Mouse (Mus musculus): ENCODE measurements at regions not wholly inside any gene's neighbourhood (a gene's known extent, or its start where the extent isn't known, plus 50 kb on each side); places are given as distances from the start of the nearest gene placed in this dataset.

- POLR2A ChIA-PET, result interaction anchor here in 2 of 4 experiments (0.5 to 1.3 kb wide), 2 partner anchors 98 to 141 kb away, joined by 3 read pairs; no protein-coding TSS in a partner anchor
- CTCF ChIA-PET, result interaction anchor here in 1 of 4 experiments (0.6 kb wide), 1 partner anchor 249 kb away, joined by 4 read pairs; no protein-coding TSS in a partner anchor
These were observed 99.2 kb downstream of the Rassf10 start for GRCm38 (mm10) chr7:113052952-113053351.

GRCm38 (mm10) chr7:113056421-113056820 is 102.7 kb downstream of the Rassf10 start:
- ChIA-PET POLR2A (interaction anchor here in 1 of 4 experiments (0.7 to 1.8 kb wide), 2 partner anchors 9 to 11 kb away, joined by 3 to 7 read pairs; no protein-coding TSS in a partner anchor), CTCF (interaction anchor here in 1 of 4 experiments (0.7 kb wide), 1 partner anchor 9 kb away, joined by 12 read pairs; no protein-coding TSS in a partner anchor)

GRCm38 (mm10) chr7:113059211-113059966 is 105.6 kb downstream of the Rassf10 start:
- ChIA-PET CTCF (no interaction called here), POLR2A (interaction anchor here in 3 of 4 experiments (0.5 to 2.4 kb wide), 5 partner anchors 10 to 104 kb away, joined by 3 to 6 read pairs (median 4); no protein-coding TSS in a partner anchor)

GRCm38 (mm10) chr7:113059967-113060284 is 106.2 kb downstream of the Rassf10 start:
- CTCF ChIA-PET, result no interaction called here
- POLR2A ChIA-PET, result interaction anchor here in 2 of 4 experiments (0.7 to 2.4 kb wide), 2 partner anchors 9 to 62 kb away, joined by 3 to 4 read pairs; no protein-coding TSS in a partner anchor

- ChIA-PET CTCF (interaction anchor here in 1 of 4 experiments (0.6 kb wide), 1 partner anchor 45 kb away, joined by 14 read pairs; no protein-coding TSS in a partner anchor), POLR2A (interaction anchor here in 2 of 4 experiments (0.8 to 2.4 kb wide), 8 partner anchors 8 to 220 kb away, joined by 3 to 4 read pairs (median 3); no protein-coding TSS in a partner anchor)
These were observed 107.2 kb downstream of the Rassf10 start for GRCm38 (mm10) chr7:113060991-113061390.

GRCm38 (mm10) chr7:113066536-113066935 is 112.8 kb downstream of the Rassf10 start:
- CTCF ChIA-PET, result no interaction called here

GRCm38 (mm10) chr7:113068296-113068695 is 114.5 kb downstream of the Rassf10 start:
- CTCF ChIA-PET, result interaction anchor here in 1 of 4 experiments (1.0 kb wide), 1 partner anchor 150 kb away, joined by 3 read pairs; no protein-coding TSS in a partner anchor

More at GRCm38 (mm10) chr7:113066536-113066935, 112.8 kb downstream of the Rassf10 start:
- POLR2A ChIA-PET, result interaction anchor here in 1 of 4 experiments (2.1 kb wide), 1 partner anchor 29 kb away, joined by 6 read pairs; no protein-coding TSS in a partner anchor

GRCm38 (mm10) chr7:113069336-113069924 is 115.7 kb downstream of the Rassf10 start:
- CTCF ChIA-PET, result interaction anchor here in 2 of 4 experiments (1.0 kb wide), 2 partner anchors 34 to 151 kb away, joined by 3 read pairs; no protein-coding TSS in a partner anchor
- POLR2A ChIA-PET, result interaction anchor here in 2 of 4 experiments (0.9 to 1.1 kb wide), 2 partner anchors 9 to 10 kb away, joined by 3 to 4 read pairs; no protein-coding TSS in a partner anchor

More at GRCm38 (mm10) chr7:113068296-113068695, 114.5 kb downstream of the Rassf10 start:
- POLR2A ChIA-PET, result interaction anchor here in 1 of 4 experiments (1.1 to 2.2 kb wide), 2 partner anchors 11 to 75 kb away, joined by 3 to 7 read pairs; no protein-coding TSS in a partner anchor

- CTCF ChIA-PET, result interaction anchor here in 2 of 4 experiments (0.9 to 1.5 kb wide), 2 partner anchors 34 to 54 kb away, joined by 3 to 4 read pairs; no protein-coding TSS in a partner anchor
- POLR2A ChIA-PET, result interaction anchor here in 2 of 4 experiments (1.1 to 2.9 kb wide), 6 partner anchors 7 to 297 kb away, joined by 3 to 8 read pairs (median 4); partner anchors contain the start of gene Btbd10 (in 1 of the 2)
These were observed 117.7 kb downstream of the Rassf10 start for GRCm38 (mm10) chr7:113071418-113071817.

GRCm38 (mm10) chr7:113073781-113074180 is 120.0 kb downstream of the Rassf10 start:
- ChIA-PET POLR2A (interaction anchor here in 1 of 4 experiments (1.1 to 2.9 kb wide), 2 partner anchors 10 to 13 kb away, joined by 3 to 8 read pairs; no protein-coding TSS in a partner anchor), CTCF (no interaction called here)

- CTCF ChIA-PET, result interaction anchor here in 1 of 4 experiments (0.6 kb wide), 1 partner anchor 180 kb away, joined by 3 read pairs; no protein-coding TSS in a partner anchor
- POLR2A ChIA-PET, result no interaction called here
These were observed 121.6 kb downstream of the Rassf10 start for GRCm38 (mm10) chr7:113075371-113075770.

GRCm38 (mm10) chr7:113076243-113076642 is 122.5 kb downstream of the Rassf10 start:
- ChIA-PET POLR2A (no interaction called here), CTCF (interaction anchor here in 2 of 4 experiments (0.6 kb wide), 2 partner anchors 35 to 948 kb away, joined by 3 to 7 read pairs; no protein-coding TSS in a partner anchor)

- ChIA-PET POLR2A (interaction anchor here in 2 of 4 experiments (0.6 to 0.7 kb wide), 2 partner anchors 13 to 42 kb away, joined by 3 to 4 read pairs; no protein-coding TSS in a partner anchor), CTCF (interaction anchor here in 1 of 4 experiments (1.1 kb wide), 1 partner anchor 177 kb away, joined by 3 read pairs; no protein-coding TSS in a partner anchor)
These were observed 126.1 kb upstream of the Arntl start for GRCm38 (mm10) chr7:113081120-113081519.

GRCm38 (mm10) chr7:113084930-113085625 is 122.2 kb upstream of the Arntl start:
- ChIA-PET CTCF (interaction anchor here in 1 of 4 experiments (0.5 kb wide), 1 partner anchor 708 kb away, joined by 5 read pairs; no protein-coding TSS in a partner anchor), POLR2A (interaction anchor here in 1 of 4 experiments (1.4 kb wide), 1 partner anchor 10 kb away, joined by 3 read pairs; no protein-coding TSS in a partner anchor)

GRCm38 (mm10) chr7:113086158-113086557 is 121.1 kb upstream of the Arntl start:
- POLR2A ChIA-PET, result no interaction called here

GRCm38 (mm10) chr7:113087646-113088045 is 119.6 kb upstream of the Arntl start:
- ChIA-PET POLR2A (interaction anchor here in 1 of 4 experiments (1.0 kb wide), 1 partner anchor 282 kb away, joined by 4 read pairs; the partner anchor contains the start of gene Btbd10), CTCF (no interaction called here)

More at GRCm38 (mm10) chr7:113086158-113086557, 121.1 kb upstream of the Arntl start:
- CTCF ChIA-PET, result no interaction called here

GRCm38 (mm10) chr7:113089044-113089443 is 118.2 kb upstream of the Arntl start:
- POLR2A ChIA-PET, result interaction anchor here in 1 of 4 experiments (0.6 to 1.6 kb wide), 2 partner anchors 14 to 41 kb away, joined by 3 read pairs; no protein-coding TSS in a partner anchor
- CTCF ChIA-PET, result interaction anchor here in 1 of 4 experiments (0.6 kb wide), 1 partner anchor 23 kb away, joined by 7 read pairs; no protein-coding TSS in a partner anchor

GRCm38 (mm10) chr7:113093931-113094330 is 113.3 kb upstream of the Arntl start:
- POLR2A ChIA-PET, result interaction anchor here in 2 of 4 experiments (0.9 to 1.1 kb wide), 2 partner anchors 13 to 22 kb away, joined by 3 read pairs; no protein-coding TSS in a partner anchor
- CTCF ChIA-PET, result no interaction called here

All from embryonic stem cell, embryonic (primary cell).